Mouse (Mus musculus) layer of hippocampus, adult 18-20 months (tissue): ENCODE data around the gene Dhcr24. TPM values are rescaled to one million over a fixed set of nuclear protein-coding genes. Genes with fewer than 3 reads are reported as not detected.

ENCODE experiments used
- DNase-seq, 2 experiments: peaks; one replicate each; pipeline ENCODE4 v3.0.0; 2022; ENCODE audit warnings: low spot score in 2 of 2
- long read RNA-seq: library from polyadenylated mRNA; stranded (forward); transcript quantifications from one replicate; pipeline ENCODE4 v2.0.0, GENCODE M21; 2021
- total RNA-seq, 2 experiments: library from RNA; stranded (reverse); gene quantifications; 2 replicates each; pipeline ENCODE4 v1.2.3; 2021

The Dhcr24 gene
- 10 to 100 TPM; 67.7 to 70.5 TPM for total RNA-seq
- long read RNA-seq, full-length matches to known transcripts = 60 of 81 reads
- long read RNA-seq, partial matches to known transcripts = 20 of 81 reads
- long read RNA-seq, other reads (novel, unspliced or antisense) = 1 of 81 reads

DNA sequence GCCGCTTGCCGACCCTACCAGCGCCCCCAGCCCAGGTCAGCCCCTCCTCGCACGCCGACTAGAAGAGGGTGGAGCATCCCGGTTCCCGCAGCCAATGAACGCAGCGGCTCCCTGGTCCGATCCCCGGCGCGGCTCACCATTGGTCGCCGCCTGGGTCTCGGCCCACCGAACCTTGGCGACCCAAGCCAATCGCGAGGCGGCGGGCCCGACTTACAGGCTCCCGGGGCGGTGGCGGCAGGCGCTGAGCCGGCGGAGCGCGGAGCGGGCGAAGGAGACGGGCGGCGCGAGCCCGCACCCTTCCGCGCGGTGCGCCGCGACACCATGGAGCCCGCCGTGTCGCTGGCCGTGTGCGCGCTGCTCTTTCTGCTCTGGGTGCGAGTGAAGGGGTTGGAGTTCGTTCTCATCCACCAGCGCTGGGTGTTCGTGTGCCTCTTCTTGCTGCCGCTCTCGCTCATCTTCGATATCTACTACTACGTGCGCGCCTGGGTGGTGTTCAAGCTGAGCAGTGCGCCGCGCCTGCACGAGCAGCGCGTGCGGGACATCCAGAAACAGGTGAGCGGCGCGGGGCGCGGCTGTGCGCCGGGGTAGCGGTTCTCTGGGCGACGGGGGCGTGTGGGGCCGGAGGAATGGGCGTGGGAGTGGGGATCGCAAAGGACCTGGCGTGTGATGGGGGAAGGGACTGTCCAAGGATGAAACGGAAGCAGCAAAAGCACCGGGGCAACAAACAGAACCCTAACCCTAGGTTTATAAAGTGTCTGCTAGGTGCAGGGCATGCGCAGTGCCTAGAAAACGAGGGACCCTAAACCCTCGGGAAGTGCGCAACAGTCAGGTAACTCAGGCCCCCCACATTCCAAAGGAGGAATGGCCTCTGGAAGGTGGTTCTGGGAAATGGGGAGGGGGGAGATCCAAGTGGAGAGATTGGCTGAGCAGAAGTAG is at the start of gene Dhcr24:
TSS of gene Dhcr24 (plus strand) at position 193 of the 936 bp plus-strand sequence.
- DNase-seq = peak; percentile 91 to 97

DNA sequence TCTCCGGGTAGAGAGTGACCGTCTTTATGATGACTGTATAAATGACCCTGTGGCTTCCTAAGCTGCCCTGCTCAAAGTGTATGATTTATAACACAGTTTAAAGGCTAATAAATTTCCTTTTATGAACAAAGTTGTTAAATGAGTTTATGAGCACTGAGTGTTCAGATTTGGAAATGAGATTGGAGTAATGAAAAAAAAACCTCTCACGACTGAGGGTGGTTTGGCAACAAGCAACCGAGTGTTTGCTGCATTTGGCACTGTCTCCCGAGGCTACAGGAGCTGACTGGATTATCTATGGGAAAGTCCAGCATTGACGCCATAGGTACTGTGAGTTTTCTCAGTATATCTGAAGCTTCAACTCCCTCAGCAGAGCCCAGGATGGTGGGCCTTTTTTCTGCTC is 46.2 kb upstream of the Dhcr24 start:
- peak in 1 of 2 experiments; percentile 42 for DNase-seq

DNA sequence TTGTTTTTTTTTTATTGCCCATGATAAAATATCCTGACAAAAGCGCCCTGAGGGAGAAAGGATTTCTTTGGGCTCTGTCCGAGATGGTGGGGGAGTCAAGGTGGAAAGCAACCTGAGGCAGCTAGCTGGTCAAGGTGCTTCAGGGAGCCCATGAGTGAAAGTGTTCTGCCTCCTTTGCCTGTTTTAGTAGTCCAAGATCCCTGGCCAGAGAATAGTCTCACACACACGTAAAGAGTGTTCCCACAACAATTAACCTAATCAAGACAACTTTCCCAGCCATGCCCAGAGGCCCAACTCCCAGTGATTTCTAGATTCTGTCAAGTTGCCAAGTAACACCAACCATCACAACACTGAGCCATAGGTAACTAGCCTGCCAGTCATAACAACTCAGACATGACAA is 38.3 kb upstream of the Dhcr24 start:
- no peak for DNase-seq

DNA sequence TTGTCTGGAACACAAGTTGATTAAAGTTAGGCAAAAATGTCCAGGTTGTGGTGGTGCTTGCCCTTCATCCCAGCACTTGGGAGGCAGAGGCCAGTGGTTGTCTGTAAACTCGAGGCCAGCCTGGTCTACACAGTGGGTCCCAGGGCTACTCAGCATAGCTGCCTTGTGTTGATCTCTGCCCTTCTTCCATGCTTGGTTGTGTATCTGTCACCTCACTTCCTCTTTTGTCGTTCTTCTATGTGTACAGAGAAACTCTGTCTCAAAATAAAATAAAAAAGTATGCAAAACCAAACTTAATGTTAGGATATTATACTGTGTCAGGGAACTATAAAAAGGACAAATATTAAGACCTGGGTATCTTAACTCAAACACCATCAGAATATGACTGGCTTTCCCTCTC is 36.7 kb upstream of the Dhcr24 start:
- no peak for DNase-seq

DNA sequence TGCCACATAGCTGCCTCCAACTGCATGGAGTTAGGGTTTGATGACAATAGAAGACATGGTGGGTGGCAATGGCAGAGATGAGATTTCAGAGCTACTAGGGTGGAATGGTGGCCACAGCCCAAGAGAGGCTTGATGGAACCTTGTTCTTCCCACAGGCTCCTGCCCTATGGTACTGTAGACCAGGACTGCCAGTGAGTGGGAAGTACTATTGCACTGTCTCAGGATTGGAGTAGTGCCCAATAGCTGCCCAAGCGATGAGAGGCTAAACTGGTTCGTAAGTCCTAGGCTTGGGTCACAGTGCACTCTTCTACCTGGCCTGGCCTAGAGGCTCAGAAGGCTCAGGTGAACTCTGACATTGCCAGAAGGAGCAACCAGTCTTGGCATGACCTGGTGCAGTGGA is 35.8 kb upstream of the Dhcr24 start:
- DNase-seq = no peak

DNA sequence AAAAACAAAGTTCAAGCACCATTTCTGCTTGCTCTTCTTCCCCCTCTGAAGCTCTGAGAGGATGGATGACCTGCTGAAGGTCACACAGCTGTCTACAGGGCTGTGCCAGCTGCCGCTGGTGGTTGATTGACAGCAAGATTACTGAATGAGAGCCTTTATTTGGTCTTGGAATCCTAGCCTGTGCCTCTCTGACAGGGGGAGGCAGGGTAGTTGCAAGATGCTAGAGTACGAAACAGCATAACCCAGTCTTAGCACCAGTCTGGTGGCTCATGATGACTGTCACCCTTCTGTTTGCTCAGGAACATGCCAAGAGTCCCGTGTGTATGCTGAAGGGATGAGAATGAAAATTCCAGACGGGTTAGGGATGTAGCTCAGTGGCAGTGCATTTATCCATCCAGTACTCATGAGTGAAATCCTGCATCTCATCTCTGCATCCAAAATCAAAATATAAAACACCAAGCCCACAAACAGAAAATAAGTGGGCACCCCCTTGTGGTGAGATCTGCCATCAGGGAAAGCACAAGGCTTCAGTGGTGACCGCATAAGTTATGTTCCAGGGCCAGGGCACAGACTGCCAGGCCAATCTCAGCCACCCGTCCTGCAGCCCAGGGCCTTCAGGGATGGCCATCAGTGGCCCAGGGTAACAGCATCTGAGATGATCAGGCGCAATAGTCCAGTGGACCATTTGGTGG is 32.8 kb upstream of the Dhcr24 start:
- DNase-seq = peak in 1 of 2 experiments; percentile 72

DNA sequence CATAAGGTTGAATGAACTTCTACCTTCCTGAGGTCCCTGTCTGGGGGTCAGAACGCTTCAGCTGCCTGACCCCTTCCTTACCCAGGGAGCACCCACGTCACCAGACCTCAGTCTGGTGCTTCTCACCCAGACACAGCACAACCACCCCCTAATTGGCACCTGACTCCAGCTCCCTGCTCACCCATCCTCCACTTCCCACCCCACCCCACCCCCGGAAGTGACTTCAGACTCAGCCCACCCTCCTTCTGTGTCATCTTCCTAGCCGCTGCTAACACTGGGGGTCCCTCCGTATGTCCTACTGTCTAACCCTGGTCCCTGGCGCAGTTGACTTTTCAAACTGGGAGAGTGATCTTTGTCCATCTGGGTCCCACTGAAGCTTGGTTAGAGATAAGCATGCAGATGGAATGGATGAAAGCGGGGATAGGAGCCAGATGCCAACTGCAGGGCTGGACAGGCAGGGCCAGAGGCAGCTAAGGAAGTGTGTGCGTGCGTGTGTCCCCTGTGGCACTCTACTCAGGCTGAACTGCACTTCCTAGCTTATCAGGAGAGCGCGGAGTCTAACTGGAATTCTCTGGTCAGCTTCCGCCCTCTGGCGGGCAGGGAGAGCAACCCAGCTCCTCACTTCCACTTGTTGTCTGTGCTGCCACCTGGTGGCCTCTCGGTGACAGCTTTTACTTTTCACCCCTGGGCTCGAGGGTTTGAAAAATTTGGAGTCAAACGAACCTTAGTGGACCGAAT is 31.3 kb upstream of the Dhcr24 start:
- peak; percentile 88 to 96 for DNase-seq

DNA sequence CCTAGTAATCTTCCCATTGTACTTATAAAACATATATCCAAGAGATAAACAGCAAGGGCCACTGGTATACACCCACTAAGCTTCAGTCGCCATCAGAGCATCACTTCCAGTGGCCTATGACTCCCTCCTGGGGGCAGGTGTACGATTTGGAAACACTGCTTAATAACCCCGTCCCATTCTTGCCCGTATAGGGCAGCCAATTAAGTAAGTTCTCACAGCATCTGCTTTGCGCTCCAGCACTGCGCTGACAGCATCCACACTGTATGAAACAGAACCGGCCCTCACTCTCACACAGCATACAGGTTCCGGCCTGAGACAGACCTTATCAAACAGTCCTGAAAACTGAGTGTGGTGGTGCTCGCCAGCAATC is 30.7 kb upstream of the Dhcr24 start:
- DNase-seq = no peak

DNA sequence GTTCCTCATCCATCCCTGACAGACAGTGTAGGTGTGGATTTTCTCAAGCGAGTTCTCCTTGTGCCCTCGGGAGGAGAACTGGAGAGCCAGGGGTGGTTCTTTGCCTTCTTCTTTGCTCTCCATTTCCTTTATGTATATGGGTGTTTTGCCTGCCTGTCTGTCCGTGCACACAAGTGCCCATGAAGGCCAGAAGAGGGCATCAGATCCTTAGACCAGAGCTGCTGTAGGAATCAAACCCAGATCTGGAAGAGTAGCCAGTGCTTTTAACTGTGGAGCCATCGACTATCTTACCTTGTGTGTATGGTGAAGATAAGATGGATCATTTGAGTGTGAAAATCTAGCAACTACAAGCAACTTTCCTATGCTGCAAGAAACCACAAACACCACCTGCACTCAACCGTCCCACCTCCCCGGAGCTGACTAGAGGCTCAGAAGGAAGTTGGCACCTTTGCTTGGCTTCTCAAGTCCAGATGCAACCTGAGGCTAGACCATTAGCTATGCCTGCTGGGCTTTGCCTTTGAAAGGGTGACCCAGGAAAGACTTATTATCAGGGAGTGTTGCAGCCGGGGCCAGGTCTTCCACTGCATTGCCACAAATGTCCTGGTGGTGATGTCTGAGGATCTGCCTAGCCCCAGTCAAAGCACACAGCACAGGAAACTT is 27.3 kb upstream of the Dhcr24 start:
- DNase-seq = no peak

DNA sequence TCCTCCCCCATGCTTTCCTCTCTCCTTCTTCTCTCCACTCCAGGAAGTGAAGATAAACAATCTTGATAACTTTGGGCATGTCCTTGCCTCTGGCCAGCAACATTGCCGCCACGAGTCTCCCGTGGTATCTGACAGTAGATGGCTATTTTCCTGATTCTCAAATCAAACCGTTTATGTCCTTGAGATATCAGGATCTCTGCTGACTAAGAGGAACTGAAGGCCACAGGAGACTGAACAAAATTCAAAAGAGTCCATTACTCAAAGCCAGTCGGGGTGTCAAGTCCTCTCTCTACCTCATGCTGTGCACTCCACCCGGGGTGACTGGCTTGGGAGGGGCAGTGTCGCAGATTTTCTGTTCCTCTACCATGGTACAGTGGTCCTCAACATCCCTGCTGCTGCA is 26.6 kb upstream of the Dhcr24 start:
- DNase-seq = no peak

DNA sequence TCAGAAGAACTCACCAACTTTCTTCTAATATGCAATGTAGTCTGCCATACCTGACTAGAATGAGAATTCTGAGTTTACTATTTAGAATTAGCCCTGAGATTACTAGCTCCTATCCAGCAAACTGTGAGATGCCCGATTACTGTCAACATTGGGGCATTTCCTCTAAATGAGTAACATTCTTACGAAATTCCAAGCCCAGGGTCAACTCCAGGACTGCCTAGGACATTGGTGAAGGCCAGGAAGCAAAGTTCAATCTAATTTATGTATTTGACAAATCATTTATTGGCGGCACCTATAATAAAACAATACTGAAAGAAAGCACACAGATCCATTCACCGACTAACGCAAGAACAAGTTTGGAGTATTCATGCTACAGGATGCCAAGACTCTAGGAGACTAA is 21.1 kb upstream of the Dhcr24 start:
- no peak for DNase-seq

DNA sequence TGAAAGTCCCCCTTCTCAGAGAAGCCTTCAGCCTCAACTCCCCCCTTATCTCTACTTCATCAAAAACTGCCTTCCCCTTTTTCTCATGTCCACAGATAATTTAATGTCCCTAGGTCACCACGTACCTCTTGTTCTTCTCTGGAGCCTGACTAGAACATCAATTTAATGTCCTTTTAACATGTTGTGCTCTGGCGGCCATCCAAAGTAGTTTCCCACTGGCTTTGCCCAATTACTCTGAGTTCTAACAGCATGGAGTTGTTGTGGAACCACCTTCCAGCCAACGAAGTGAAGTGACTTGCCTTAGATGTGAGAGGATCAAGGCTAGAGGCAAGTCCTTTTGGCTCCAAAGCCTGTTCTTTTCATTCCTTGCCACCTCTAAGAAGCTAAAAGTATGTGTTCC is 19.3 kb upstream of the Dhcr24 start:
- DNase-seq = no peak

DNA sequence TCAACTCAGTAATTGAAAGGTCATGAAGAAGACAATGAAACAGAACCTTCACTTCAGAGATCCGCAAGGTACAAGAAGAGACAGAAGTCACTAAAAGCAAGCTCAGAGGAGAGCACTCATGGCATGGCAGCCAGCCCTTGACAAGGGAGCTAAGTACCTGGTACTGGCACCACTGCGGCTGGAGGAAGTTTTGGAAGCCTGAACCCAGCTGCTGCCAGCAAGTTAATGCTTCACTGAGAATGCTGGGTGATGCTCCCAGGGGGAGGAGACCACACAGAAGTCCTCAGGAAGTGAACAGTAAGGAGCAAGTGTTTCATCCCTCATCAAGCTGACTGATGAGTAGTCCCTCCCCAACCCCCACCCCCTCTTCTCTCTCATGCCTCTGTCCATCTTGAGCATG is 18.6 kb upstream of the Dhcr24 start:
- DNase-seq = no peak

DNA sequence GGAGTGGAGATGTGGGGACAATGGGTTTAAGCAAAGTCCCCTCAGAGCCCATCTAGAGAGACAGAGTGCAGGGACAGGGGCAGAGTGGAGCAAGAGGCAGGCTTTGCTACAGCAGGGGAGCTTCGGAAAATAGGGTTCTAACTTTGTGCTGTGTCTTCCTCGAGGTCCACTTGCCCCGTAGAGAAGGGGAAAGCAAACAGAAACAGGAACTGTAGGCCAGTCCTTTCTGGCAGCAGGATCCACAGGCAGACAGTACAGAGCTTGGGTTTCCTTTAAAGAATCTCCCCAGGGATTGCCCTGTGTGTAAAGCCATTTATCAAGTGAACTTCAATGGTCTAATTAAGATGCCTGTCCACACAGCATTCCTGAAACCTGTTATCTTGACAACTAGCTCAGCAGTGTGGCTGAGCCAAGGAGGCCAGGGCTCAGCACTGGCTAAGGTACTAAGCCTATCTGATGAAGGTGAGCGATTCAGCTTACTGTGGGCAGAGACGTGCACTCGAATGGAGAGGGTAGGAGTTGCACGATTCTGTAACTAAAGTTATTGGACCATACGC is 14.9 kb upstream of the Dhcr24 start:
- no peak for DNase-seq

DNA sequence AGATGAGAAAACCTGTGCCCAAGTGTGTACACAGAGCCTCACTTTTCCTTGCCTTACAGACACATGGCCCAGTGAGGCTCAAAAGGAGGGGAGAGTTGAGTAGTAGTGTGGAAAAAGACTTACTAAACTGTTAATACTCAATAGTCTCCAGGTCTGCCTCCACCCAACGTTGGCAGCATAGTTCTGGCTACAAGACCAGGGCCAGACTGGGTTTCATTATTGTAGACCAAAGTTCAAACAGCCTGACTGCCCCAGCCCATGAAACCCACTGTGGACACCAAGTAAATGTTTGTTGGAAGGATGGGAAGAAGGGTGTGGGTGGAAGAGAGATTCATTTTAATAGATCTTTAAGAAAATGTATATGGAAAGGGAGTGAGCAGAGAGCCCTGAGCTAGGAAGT is 13.9 kb upstream of the Dhcr24 start:
- DNase-seq = no peak

DNA sequence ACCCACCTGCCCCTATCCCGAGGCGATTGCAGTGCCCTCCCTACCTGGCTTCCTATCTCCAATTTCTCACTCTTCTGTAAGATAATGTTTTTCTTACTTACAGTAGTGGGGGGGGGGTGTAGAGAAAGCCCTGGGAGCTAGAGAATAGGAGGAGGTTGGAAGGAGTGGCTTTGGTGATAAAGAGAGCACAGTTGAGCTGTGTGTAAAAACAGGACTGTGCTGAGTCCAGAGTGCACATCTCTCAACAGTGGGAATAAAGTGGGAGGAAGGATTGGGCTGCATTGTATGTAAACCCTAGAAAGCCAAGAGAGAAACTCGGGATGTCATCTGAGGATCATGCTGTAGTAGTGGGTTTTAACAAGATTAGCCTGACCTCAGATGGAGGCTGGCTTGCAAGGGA is 12.7 kb upstream of the Dhcr24 start:
- DNase-seq = no peak

DNA sequence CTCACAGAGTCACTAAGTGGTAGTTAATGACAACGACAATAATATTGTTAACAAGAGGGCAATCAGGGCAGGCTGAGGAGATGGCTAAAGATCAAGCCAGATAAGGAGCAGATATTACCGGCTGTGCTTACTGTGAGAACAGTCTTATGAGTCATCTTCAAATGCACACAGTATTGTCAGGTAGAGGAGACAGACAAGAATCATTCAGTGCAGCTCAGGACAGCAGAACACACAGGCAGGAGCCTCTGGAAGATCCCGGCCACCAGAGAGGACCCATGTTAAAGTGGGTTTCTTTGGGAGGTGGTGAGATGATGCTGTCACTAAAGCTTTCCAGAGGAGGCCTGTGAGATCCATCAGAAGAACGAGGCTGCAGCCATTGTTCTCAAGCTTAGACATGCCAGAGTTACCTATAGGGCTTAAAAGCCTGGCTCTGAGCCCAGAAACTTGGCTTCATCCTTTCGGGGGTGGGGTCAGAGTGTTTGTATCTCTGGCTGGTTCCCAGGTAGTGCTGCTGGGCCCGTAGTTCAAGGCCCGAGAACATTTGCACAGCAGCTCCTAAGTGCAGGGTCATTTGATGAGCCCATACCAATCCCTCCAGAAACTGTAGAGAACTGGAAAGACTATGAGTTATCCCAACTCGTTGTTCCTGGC is 10.2 kb upstream of the Dhcr24 start:
- DNase-seq = no peak

DNA sequence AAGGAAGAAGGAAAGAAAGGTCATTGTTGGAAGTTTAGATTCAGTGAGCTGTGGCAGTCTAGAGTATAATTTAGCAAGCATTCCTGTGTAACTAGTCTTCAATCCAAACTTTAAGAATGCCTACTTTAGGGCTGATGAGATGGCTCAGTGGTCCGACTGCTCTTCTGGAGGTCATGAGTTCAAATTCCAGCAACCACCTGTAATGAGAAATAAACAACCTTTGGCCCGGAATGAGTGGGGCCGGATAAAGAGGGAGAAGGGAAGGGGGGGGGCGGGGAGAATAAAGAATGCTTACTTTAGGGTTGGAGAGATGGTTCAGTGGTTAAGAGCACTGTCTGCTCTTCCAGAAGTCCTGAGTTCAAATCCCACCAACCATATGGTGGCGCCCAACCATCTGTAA is 3.6 kb upstream of the Dhcr24 start:
- DNase-seq = no peak

DNA sequence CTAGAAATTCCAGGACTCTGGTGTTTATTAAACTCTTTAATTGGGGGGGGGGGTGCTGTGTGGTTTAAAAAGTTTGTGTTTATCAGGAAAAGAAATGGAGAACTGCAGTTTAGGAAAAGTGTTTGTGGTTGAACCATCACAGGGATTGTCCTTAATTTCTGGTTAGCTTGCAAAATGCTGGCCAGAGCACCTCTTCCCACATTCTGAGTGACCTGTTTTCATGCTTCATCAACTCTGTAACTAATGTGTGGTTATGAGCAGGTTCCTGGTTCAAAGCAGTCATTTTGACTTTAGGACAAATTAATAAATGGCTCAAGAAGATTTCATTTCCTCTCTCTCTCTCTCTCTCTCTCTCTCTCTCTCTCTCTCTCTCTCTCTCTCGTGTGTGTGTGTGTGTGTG is 2.9 kb upstream of the Dhcr24 start:
- DNase-seq = no peak
